Mouse (Mus musculus): ENCODE measurements around the gene Eftud2.

GRCm38 (mm10) chr11:102880585-102881313, at the start of gene Eftud2, which contains the start of gene Ccdc103:
- TF ChIP-seq EP300 (IDR thresholded peaks at IDR 0.05; ENCODE audit: low read depth) (peak; percentile 99), CTCF (IDR thresholded peaks at IDR 0.05; ENCODE audit: low read depth) (no peak)

All from heart, postnatal 0 days (tissue).